Mouse (Mus musculus): ENCODE results near the gene Smad3. TPM values are rescaled to one million over a fixed set of nuclear protein-coding genes. Genes with fewer than 3 reads are reported as not detected.

Smad3 gene
- polyA plus RNA-seq, 1 experiment from 2014 or later: 15.2 TPM

GRCm38 (mm10) chr9:63753359-63753758 lies 4.4 kb downstream of the Smad3 start:
- H3K4me2 ChIP-seq (ENCODE audit: low read depth): no peak overlapping the region
- no peak for ATAC-seq (ENCODE audit: insufficient read depth, low FRiP score, low TSS enrichment)
- 86% methylated on average over 8 of the region's 8 CpGs for WGBS

DNA sequence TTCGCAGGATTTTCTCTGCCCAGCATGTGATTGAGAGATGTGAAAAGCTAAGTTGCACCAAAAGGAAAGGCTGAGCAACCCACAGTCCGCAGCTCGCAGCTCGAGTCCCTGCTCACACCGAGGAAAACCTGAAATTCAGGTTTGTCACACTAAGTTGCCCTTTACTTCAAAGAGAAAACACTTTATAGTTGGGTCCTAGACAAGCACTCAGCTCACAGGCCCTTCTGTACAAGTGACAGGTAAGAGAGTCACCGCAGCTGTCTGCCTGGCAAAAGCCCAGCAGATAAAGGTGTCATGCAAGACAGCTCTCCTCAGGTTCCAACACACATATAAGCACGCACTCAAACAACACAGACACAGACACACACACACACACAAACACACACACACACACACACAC lies 5.2 kb downstream of the Smad3 start:
- Histone ChIP-seq H3K36me3 (ENCODE audit: control insufficient read depth, insufficient read depth, low read length) (no peaks in the 10 kb centered on the region; the same call in 1 of the 2 replicates), H3K4me1 (ENCODE audit: control insufficient read depth, insufficient read depth, low read length) (peaks cover 37% of the 10 kb centered on the region), H3K9ac (ENCODE audit: low read length) (no peak overlapping the region), H3K27ac (ENCODE audit: low read depth, low read length) (no peak overlapping the region), H3K4me2 (ENCODE audit: low read depth) (no peak overlapping the region), H3K27me3 (ENCODE audit: control insufficient read depth, insufficient read depth, low read length) (no peaks in the 10 kb centered on the region), H3K9me3 (ENCODE audit: control insufficient read depth, low read length) (no peaks in the 10 kb centered on the region), H3K4me3 (ENCODE audit: low read depth, low read length) (no peak overlapping the region)
- WGBS: 82% methylated on average over 7 of the region's 7 CpGs
- no peak for DNase-seq (ENCODE audit: low spot score)
- ATAC-seq (ENCODE audit: insufficient read depth, low FRiP score, low TSS enrichment): no peak

More at GRCm38 (mm10) chr9:63753359-63753758, 4.4 kb downstream of the Smad3 start:
- Histone ChIP-seq H3K4me1 (ENCODE audit: control insufficient read depth, insufficient read depth, low read length) (peaks cover 33% of the 10 kb centered on the region), H3K27me3 (ENCODE audit: control insufficient read depth, insufficient read depth, low read length) (no peaks in the 10 kb centered on the region), H3K4me3 (ENCODE audit: low read depth, low read length) (no peak overlapping the region), H3K9ac (ENCODE audit: low read length) (no peak overlapping the region), H3K9me3 (ENCODE audit: control insufficient read depth, low read length) (no peaks in the 10 kb centered on the region), H3K36me3 (ENCODE audit: control insufficient read depth, insufficient read depth, low read length) (no peaks in the 10 kb centered on the region; the same call in 1 of the 2 replicates), H3K27ac (ENCODE audit: low read depth, low read length) (no peak overlapping the region)
- DNase-seq (ENCODE audit: low spot score): no peak

DNA sequence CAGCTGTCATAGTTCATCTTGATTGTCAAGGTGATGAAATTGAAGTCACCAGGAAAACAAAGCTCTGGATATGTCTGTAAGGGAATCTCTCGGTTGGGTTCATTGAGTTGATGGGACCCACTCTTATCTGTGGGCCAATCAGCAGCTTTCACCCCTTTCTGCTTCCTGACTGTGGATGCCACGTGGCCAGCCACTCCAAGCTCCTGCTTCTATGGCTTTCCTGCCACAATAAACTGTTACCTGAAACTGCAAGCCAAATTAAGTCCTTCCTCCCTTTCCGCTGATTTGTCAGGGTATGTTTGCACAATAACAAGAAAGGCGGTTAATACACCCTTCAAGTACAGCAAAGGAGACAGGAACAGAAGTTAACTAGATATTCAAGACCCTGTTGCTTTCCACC lies 6.5 kb downstream of the Smad3 start:
- Histone ChIP-seq H3K9me3 (ENCODE audit: control insufficient read depth, low read length) (no peaks in the 10 kb centered on the region), H3K9ac (ENCODE audit: low read length) (no peak overlapping the region), H3K27ac (ENCODE audit: low read depth, low read length) (no peak overlapping the region), H3K36me3 (ENCODE audit: control insufficient read depth, insufficient read depth, low read length) (no peaks in the 10 kb centered on the region; the same call in 1 of the 2 replicates), H3K27me3 (ENCODE audit: control insufficient read depth, insufficient read depth, low read length) (no peaks in the 10 kb centered on the region), H3K4me2 (ENCODE audit: low read depth) (no peak overlapping the region), H3K4me1 (ENCODE audit: control insufficient read depth, insufficient read depth, low read length) (peaks cover 42% of the 10 kb centered on the region), H3K4me3 (ENCODE audit: low read depth, low read length) (no peak overlapping the region)
- 80% methylated on average over 4 of the region's 4 CpGs for WGBS
- DNase-seq (ENCODE audit: low spot score) (no peak), ATAC-seq (ENCODE audit: insufficient read depth, low FRiP score, low TSS enrichment) (no peak)

DNA sequence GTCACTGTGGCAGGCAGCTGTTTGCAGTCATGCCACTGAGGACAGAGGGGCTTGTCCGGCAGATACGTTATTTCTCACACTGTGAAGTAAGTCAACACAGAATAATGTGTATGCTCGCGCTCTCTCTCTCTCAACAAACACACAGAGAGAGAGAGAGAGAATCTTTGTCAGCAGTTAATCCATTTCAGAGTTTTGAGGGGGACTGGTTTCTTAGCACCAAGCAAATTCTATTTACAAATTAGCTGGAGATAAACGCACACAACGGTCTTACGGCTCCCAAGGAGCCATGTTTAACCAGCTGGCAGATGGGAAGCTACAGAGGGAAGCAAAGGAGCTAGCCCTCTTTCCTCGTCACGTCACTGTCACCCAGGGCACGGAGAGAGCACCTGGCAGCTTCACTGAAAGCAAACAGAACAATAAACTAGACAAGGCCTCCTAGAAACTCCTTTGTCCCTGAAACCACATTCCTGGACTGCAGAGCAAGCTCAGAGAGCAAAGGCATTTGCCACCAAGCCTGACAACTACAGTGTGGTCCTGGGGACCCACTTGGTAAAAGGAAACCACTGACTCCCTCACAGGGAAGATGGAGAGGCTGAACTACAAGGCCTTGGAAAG lies 7.3 kb downstream of the Smad3 start:
- H3K4me2 ChIP-seq (ENCODE audit: low read depth): no peak overlapping the region
- DNase-seq (ENCODE audit: low spot score) (no peak), ATAC-seq (ENCODE audit: insufficient read depth, low FRiP score, low TSS enrichment) (no peak)
- peaks cover 43% of the 10 kb centered on the region for H3K4me1 ChIP-seq (ENCODE audit: control insufficient read depth, insufficient read depth, low read length)
- no peaks in the 10 kb centered on the region for H3K27me3 ChIP-seq (ENCODE audit: control insufficient read depth, insufficient read depth, low read length)
- no peaks in the 10 kb centered on the region; the same call in 1 of the 2 replicates for H3K36me3 ChIP-seq (ENCODE audit: control insufficient read depth, insufficient read depth, low read length)
- H3K27ac ChIP-seq (ENCODE audit: low read depth, low read length): 0 out of 2 replicates have a peak overlapping the region, but pooled peaks have one; percentile 34
- WGBS: 33% methylated on average over 10 of the region's 10 CpGs
- H3K9ac ChIP-seq (ENCODE audit: low read length): no peak overlapping the region
- H3K4me3 ChIP-seq (ENCODE audit: low read depth, low read length): no peak overlapping the region
- no peaks in the 10 kb centered on the region for H3K9me3 ChIP-seq (ENCODE audit: control insufficient read depth, low read length)

- WGBS: 58% methylated on average over 15 of the region's 15 CpGs
- no peak overlapping the region for H3K27ac ChIP-seq (ENCODE audit: low read depth, low read length)
These were observed 8.4 kb downstream of the Smad3 start for GRCm38 (mm10) chr9:63749296-63749915.

DNA sequence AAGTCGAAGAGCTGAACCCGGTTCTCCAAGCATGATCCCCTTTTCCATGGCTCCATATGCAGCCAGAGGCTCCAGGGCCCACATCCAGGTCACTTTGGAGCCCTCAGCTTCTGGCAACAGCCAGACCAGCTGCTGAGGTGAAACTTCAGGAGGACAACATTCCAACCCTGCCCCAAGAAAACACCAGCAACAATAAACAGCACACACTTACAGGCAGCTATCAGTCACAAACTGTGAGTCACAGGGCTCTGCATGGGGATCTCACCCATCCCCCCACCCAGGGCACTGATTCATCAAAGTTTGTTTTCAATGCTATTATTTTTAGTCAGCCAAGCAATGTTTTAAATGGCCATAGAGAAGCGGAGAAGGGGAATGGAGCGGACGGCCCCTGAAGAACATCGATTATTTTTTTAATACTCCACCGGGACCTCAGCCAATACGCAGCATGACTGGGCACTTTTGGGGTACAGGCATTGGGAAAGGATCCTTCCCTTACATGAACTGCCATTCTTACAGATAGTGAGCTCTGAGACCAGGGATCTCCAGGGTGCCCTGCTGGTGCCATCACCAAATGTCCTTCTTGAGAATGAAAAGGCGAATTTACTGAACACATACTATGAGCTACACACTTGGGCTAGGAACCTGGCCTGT lies 10.0 kb downstream of the Smad3 start:
- Histone ChIP-seq H3K27me3 (ENCODE audit: control insufficient read depth, insufficient read depth, low read length) (no peaks in the 10 kb centered on the region), H3K9me3 (ENCODE audit: control insufficient read depth, low read length) (no peaks in the 10 kb centered on the region), H3K4me3 (ENCODE audit: low read depth, low read length) (no peak overlapping the region), H3K27ac (ENCODE audit: low read depth, low read length) (no peak overlapping the region), H3K9ac (ENCODE audit: low read length) (no peak overlapping the region), H3K4me1 (ENCODE audit: control insufficient read depth, insufficient read depth, low read length) (peaks cover 39% of the 10 kb centered on the region), H3K4me2 (ENCODE audit: low read depth) (no peak overlapping the region), H3K36me3 (ENCODE audit: control insufficient read depth, insufficient read depth, low read length) (no peaks in the 10 kb centered on the region; the same call in 1 of the 2 replicates)
- DNase-seq (ENCODE audit: low spot score) (no peak), ATAC-seq (ENCODE audit: insufficient read depth, low FRiP score, low TSS enrichment) (no peak)
- WGBS: 75% methylated on average over 9 of the region's 9 CpGs

More at GRCm38 (mm10) chr9:63749296-63749915, 8.4 kb downstream of the Smad3 start:
- Histone ChIP-seq H3K36me3 (ENCODE audit: control insufficient read depth, insufficient read depth, low read length) (no peaks in the 10 kb centered on the region; the same call in 1 of the 2 replicates), H3K9me3 (ENCODE audit: control insufficient read depth, low read length) (no peaks in the 10 kb centered on the region), H3K4me2 (ENCODE audit: low read depth) (no peak overlapping the region), H3K27me3 (ENCODE audit: control insufficient read depth, insufficient read depth, low read length) (no peaks in the 10 kb centered on the region), H3K4me3 (ENCODE audit: low read depth, low read length) (no peak overlapping the region), H3K9ac (ENCODE audit: low read length) (no peak overlapping the region), H3K4me1 (ENCODE audit: control insufficient read depth, insufficient read depth, low read length) (peaks cover 36% of the 10 kb centered on the region)
- no peak for DNase-seq (ENCODE audit: low spot score)
- no peak for ATAC-seq (ENCODE audit: insufficient read depth, low FRiP score, low TSS enrichment)

DNA sequence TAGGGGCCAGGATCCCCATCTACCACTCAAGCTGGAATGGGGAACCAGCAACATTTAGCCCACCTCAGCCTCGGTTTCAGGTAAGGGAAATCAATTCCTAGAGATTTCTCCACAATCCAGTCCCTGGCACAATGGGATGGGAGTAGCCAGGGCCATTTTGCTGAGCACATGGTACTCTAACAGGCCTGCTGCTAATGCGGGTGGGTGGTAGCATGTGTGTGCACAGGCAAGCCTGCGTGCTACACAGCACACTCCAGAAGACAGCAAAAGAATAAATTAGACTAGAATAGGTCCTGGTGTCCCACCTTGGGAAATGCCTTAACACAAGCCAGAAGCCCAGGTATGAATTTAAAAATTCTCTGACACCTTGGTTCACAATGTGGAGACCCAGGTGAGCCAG lies 10.8 kb downstream of the Smad3 start:
- no peak overlapping the region for H3K27ac ChIP-seq (ENCODE audit: low read depth, low read length)
- 94% methylated on average over 3 of the region's 3 CpGs for WGBS
- DNase-seq (ENCODE audit: low spot score): no peak
- H3K9ac ChIP-seq (ENCODE audit: low read length): no peak overlapping the region
- no peak for ATAC-seq (ENCODE audit: insufficient read depth, low FRiP score, low TSS enrichment)
- H3K27me3 ChIP-seq (ENCODE audit: control insufficient read depth, insufficient read depth, low read length): no peaks in the 10 kb centered on the region
- H3K4me1 ChIP-seq (ENCODE audit: control insufficient read depth, insufficient read depth, low read length): peaks cover 39% of the 10 kb centered on the region
- no peaks in the 10 kb centered on the region for H3K36me3 ChIP-seq (ENCODE audit: control insufficient read depth, insufficient read depth, low read length)
- no peak overlapping the region for H3K4me2 ChIP-seq (ENCODE audit: low read depth)
- H3K9me3 ChIP-seq (ENCODE audit: control insufficient read depth, low read length): no peaks in the 10 kb centered on the region
- no peak overlapping the region for H3K4me3 ChIP-seq (ENCODE audit: low read depth, low read length)

GRCm38 (mm10) chr9:63745821-63746632 lies 11.8 kb downstream of the Smad3 start:
- ATAC-seq (ENCODE audit: insufficient read depth, low FRiP score, low TSS enrichment): no peak

More at GRCm38 (mm10) chr9:63745821-63746632, 11.8 kb downstream of the Smad3 start:
- 52% methylated on average over 19 of the region's 19 CpGs for WGBS
- H3K4me2 ChIP-seq (ENCODE audit: low read depth): no peak overlapping the region
- peak overlapping the region; percentile 22 for H3K9ac ChIP-seq (ENCODE audit: low read length)
- H3K27me3 ChIP-seq (ENCODE audit: control insufficient read depth, insufficient read depth, low read length): no peaks in the 10 kb centered on the region
- no peak overlapping the region for H3K27ac ChIP-seq (ENCODE audit: low read depth, low read length)
- no peaks in the 10 kb centered on the region for H3K9me3 ChIP-seq (ENCODE audit: control insufficient read depth, low read length)
- H3K4me1 ChIP-seq (ENCODE audit: control insufficient read depth, insufficient read depth, low read length): peaks cover 42% of the 10 kb centered on the region
- no peaks in the 10 kb centered on the region for H3K36me3 ChIP-seq (ENCODE audit: control insufficient read depth, insufficient read depth, low read length)
- peak; percentile 36 for DNase-seq (ENCODE audit: low spot score)
- H3K4me3 ChIP-seq (ENCODE audit: low read depth, low read length): no peak overlapping the region

All from neural tube, embryonic 11.5 days (tissue).